Comparison of ENCODE assay signal across 24 mouse cellular contexts in genomic region chr10:8057855-8058254, GRCm38 (mm10).
DNase-seq lines count a peak whose midpoint lies in the region; ATAC-seq and TF ChIP-seq lines count a peak whose summit lies in the region.
"Had no signal": no experiment of that assay in that cellular context is flagged by ENCODE, and none has a peak within 500 bp of the region (broad histone marks: within the 10 kb centered on the region; RNA-seq: fewer than 3 reads in every experiment).

No protein-coding gene starts in this region.

- no peaks in the 10 kb centered on the region for H3K36me3 ChIP-seq in intestine, embryonic 15.5 days
- no peaks in the 10 kb centered on the region for H3K36me3 ChIP-seq in intestine, postnatal 0 days (ENCODE audit: control insufficient read depth, insufficient read depth)
- no peaks in the 10 kb centered on the region for H3K36me3 ChIP-seq in stomach, postnatal 0 days (ENCODE audit: control insufficient read depth, insufficient read depth, low read length)
- H3K36me3 ChIP-seq in lung, postnatal 0 days (ENCODE audit: insufficient read depth, low read length) = no peaks in the 10 kb centered on the region
- H3K36me3 ChIP-seq: embryonic facial prominence, embryonic 10.5 days; embryonic facial prominence, embryonic 12.5 days; forebrain, embryonic 15.5 days; G1E had no signal

- H3K27me3 ChIP-seq in intestine, embryonic 15.5 days (replicated peaks) = no peaks in the 10 kb centered on the region
- H3K27me3 ChIP-seq in intestine, postnatal 0 days (replicated peaks; ENCODE audit: control insufficient read depth, insufficient read depth, low read length) = no peaks in the 10 kb centered on the region
- H3K27me3 ChIP-seq in stomach, postnatal 0 days (ENCODE audit: control insufficient read depth, insufficient read depth, low read length) = no peaks in the 10 kb centered on the region
- no peaks in the 10 kb centered on the region for H3K27me3 ChIP-seq in lung, postnatal 0 days (replicated peaks; ENCODE audit: insufficient read depth, low read length)
- H3K27me3 ChIP-seq: CH12.LX; embryonic facial prominence, embryonic 12.5 days; forebrain, embryonic 13.5 days; forebrain, embryonic 15.5 days had no signal

- no peak for TF ChIP-seq EP300 in stomach, postnatal 0 days (optimal IDR thresholded peaks at IDR 0.05)
- TF ChIP-seq EP300 in lung, postnatal 0 days (IDR thresholded peaks at IDR 0.05) = no peak

- H3K4me3 ChIP-seq in intestine, embryonic 15.5 days (replicated peaks) = no peak overlapping the region
- no peak overlapping the region for H3K4me3 ChIP-seq in intestine, postnatal 0 days (ENCODE audit: low read depth, low read length)
- no peak overlapping the region for H3K4me3 ChIP-seq in stomach, postnatal 0 days (ENCODE audit: low read depth, low read length)
- H3K4me3 ChIP-seq in lung, postnatal 0 days (ENCODE audit: low read depth, low read length) = no peak overlapping the region
- H3K4me3 ChIP-seq: embryonic facial prominence, embryonic 10.5 days; embryonic facial prominence, embryonic 12.5 days; forebrain, embryonic 13.5 days; forebrain, embryonic 15.5 days had no signal

- H3K4me2 ChIP-seq in intestine, embryonic 15.5 days (replicated peaks) = no peak overlapping the region
- no peak overlapping the region for H3K4me2 ChIP-seq in intestine, postnatal 0 days (replicated peaks; ENCODE audit: low read depth)
- H3K4me2 ChIP-seq in stomach, postnatal 0 days (replicated peaks; ENCODE audit: low read depth) = no peak overlapping the region
- H3K4me2 ChIP-seq in lung, postnatal 0 days (replicated peaks; ENCODE audit: low read depth, low read length) = no peak overlapping the region
- H3K4me2 ChIP-seq: embryonic facial prominence, embryonic 12.5 days; forebrain, embryonic 13.5 days; forebrain, embryonic 15.5 days had no signal

- no peaks in the 10 kb centered on the region for H3K4me1 ChIP-seq in intestine, embryonic 15.5 days (replicated peaks)
- H3K4me1 ChIP-seq in intestine, postnatal 0 days (replicated peaks; ENCODE audit: control insufficient read depth, insufficient read depth, low read length) = 0 out of 2 replicates have a peak, but pooled peaks cover 2% of the 10 kb centered on the region
- no peaks in the 10 kb centered on the region for H3K4me1 ChIP-seq in stomach, postnatal 0 days (replicated peaks; ENCODE audit: control insufficient read depth, insufficient read depth)
- no peaks in the 10 kb centered on the region for H3K4me1 ChIP-seq in lung, postnatal 0 days (ENCODE audit: insufficient read depth, low read depth, low read length)
- H3K4me1 ChIP-seq: embryonic facial prominence, embryonic 10.5 days; embryonic facial prominence, embryonic 12.5 days; forebrain, embryonic 13.5 days; forebrain, embryonic 15.5 days had no signal

- TF ChIP-seq CTCF in intestine, postnatal 0 days (IDR thresholded peaks at IDR 0.05; ENCODE audit: low read depth) = no peak
- TF ChIP-seq CTCF in stomach, postnatal 0 days (IDR thresholded peaks at IDR 0.05; ENCODE audit: low read depth) = no peak
- TF ChIP-seq CTCF in lung, postnatal 0 days (IDR thresholded peaks at IDR 0.05) = no peak

- no peak overlapping the region for H3K9ac ChIP-seq in intestine, embryonic 15.5 days
- no peak overlapping the region for H3K9ac ChIP-seq in intestine, postnatal 0 days (ENCODE audit: low read depth, low read length)
- no peak overlapping the region for H3K9ac ChIP-seq in stomach, postnatal 0 days (ENCODE audit: low read length)
- no peak overlapping the region for H3K9ac ChIP-seq in lung, postnatal 0 days (replicated peaks; ENCODE audit: low read depth)
- H3K9ac ChIP-seq: embryonic facial prominence, embryonic 12.5 days; forebrain, embryonic 13.5 days; forebrain, embryonic 15.5 days had no signal

- no peaks in the 10 kb centered on the region for H3K9me3 ChIP-seq in intestine, embryonic 15.5 days
- no peaks in the 10 kb centered on the region for H3K9me3 ChIP-seq in intestine, postnatal 0 days (ENCODE audit: control insufficient read depth)
- no peaks in the 10 kb centered on the region for H3K9me3 ChIP-seq in stomach, postnatal 0 days (ENCODE audit: control insufficient read depth, low read length)
- no peaks in the 10 kb centered on the region for H3K9me3 ChIP-seq in lung, postnatal 0 days (ENCODE audit: low read length)
- H3K9me3 ChIP-seq: embryonic facial prominence, embryonic 10.5 days; embryonic facial prominence, embryonic 12.5 days; forebrain, embryonic 13.5 days; forebrain, embryonic 15.5 days; G1E had no signal

- WGBS in intestine, embryonic 15.5 days = 63% methylated on average over 5 of the region's 5 CpGs
- WGBS in intestine, postnatal 0 days = 42% methylated on average over 5 of the region's 5 CpGs
- WGBS in stomach, postnatal 0 days = 48% methylated on average over 5 of the region's 5 CpGs
- 59% methylated on average over 5 of the region's 5 CpGs for WGBS in lung, postnatal 0 days

- DNase-seq in urinary bladder, postnatal 25 days (ENCODE audit: low spot score) = peak; percentile 5
- DNase-seq in urinary bladder, adult 2 months (ENCODE audit: low spot score) = no peak
- DNase-seq in stomach, postnatal 0 days (ENCODE audit: low spot score) = peak; percentile 21
- no peak for DNase-seq in lung, postnatal 0 days (ENCODE audit: low spot score)
- DNase-seq: adrenal gland, adult 8-10 months; adrenal gland, postnatal 14 days; adrenal gland, postnatal 36 days; B cell, adult 2 months; cerebellum, adult 11-12 months; cerebellum, adult 2 months; cerebellum, adult 9-10 months; cerebellum, postnatal 10 days; cerebellum, postnatal 25 days had no signal

- peak; percentile 62 for ATAC-seq in intestine, embryonic 15.5 days
- ATAC-seq in intestine, postnatal 0 days = no peak
- ATAC-seq in stomach, postnatal 0 days (ENCODE audit: low FRiP score, low TSS enrichment) = no peak
- ATAC-seq in lung, postnatal 0 days = no peak
- ATAC-seq: activated CD4-positive, CD25-positive, alpha-beta regulatory T cell, adult 4 months; CD4-positive, CD25-positive, alpha-beta regulatory T cell, adult 4 months; forebrain, embryonic 13.5 days; forebrain, embryonic 15.5 days; Patski had no signal

- H3K27ac ChIP-seq in intestine, embryonic 15.5 days = no peak overlapping the region
- H3K27ac ChIP-seq in intestine, postnatal 0 days (ENCODE audit: low read depth, low read length) = no peak overlapping the region
- no peak overlapping the region for H3K27ac ChIP-seq in stomach, postnatal 0 days (replicated peaks)
- no peak overlapping the region for H3K27ac ChIP-seq in lung, postnatal 0 days (ENCODE audit: low read length)
- H3K27ac ChIP-seq: embryonic facial prominence, embryonic 10.5 days; embryonic facial prominence, embryonic 12.5 days; forebrain, embryonic 13.5 days; forebrain, embryonic 15.5 days had no signal

Comparison
In these comparisons a context has a peak if more than half of its experiments do, and no peak if none do; other contexts are left out.
1. DNase-seq: peak in urinary bladder, postnatal 25 days (single experiment) and stomach, postnatal 0 days (single experiment); none in urinary bladder, adult 2 months (single experiment) and lung, postnatal 0 days (single experiment).